Mouse (Mus musculus): ENCODE data around the gene Atp10b.

GRCm38 (mm10) chr11:43149577-43149976 lies at the start of gene Atp10b:
- TF ChIP-seq POLR2A (IDR thresholded peaks at IDR 0.05; ENCODE audit: low read depth, low read length) (no peak), CTCF (IDR thresholded peaks at IDR 0.05; ENCODE audit: extremely low read depth, insufficient read length, insufficient replicate concordance, low read depth, low read length) (no peak)
